Mouse (Mus musculus) adrenal gland, postnatal 14 days (tissue): ENCODE results near the gene Krtap3-3. TPM values are rescaled to one million over a fixed set of nuclear protein-coding genes. Genes with fewer than 3 reads are reported as not detected.

ENCODE experiments used
- total RNA-seq: library from RNA; stranded (reverse); gene quantifications from 2 replicates; pipeline ENCODE4 v1.2.3, GENCODE M21; 2021

Gene Krtap3-3
- total RNA-seq, 1 experiment from 2014 or later: not detected

Other genes with a start within 250 kb of the Krtap3-3 start
- gene Krt25, start 227.9 kb downstream of the Krtap3-3 start, total RNA-seq: not detected in 2 replicates
- not detected in 2 replicates for gene Krt26, start 212.9 kb downstream of the Krtap3-3 start, total RNA-seq
- gene Krt27, start 199.8 kb downstream of the Krtap3-3 start, total RNA-seq: not detected in 2 replicates
- gene Krt28, start 176.0 kb downstream of the Krtap3-3 start, total RNA-seq: not detected in 2 replicates
- 4.3 and 5.6 TPM in 2 replicates for gene Krt10, start 161.5 kb downstream of the Krtap3-3 start, total RNA-seq
- not detected in 2 replicates for gene Krt12, start 128.6 kb downstream of the Krtap3-3 start, total RNA-seq
- 0.30 and 0.96 TPM in 2 replicates for gene Krt20, start 112.7 kb downstream of the Krtap3-3 start, total RNA-seq
- gene Krt23, start 57.7 kb downstream of the Krtap3-3 start, total RNA-seq: 0.30 and 6.4 TPM in 2 replicates
- gene Krt39, start 29.5 kb downstream of the Krtap3-3 start, total RNA-seq: not detected in 2 replicates
- not detected in 2 replicates for gene Krt40, start 7.7 kb downstream of the Krtap3-3 start, total RNA-seq
- gene Krtap3-2, start 6.0 kb upstream of the Krtap3-3 start, total RNA-seq: not detected in 2 replicates
- not detected in 2 replicates for gene Gm11939, start 8.6 kb upstream of the Krtap3-3 start, total RNA-seq
- gene Krtap3-1, start 15.8 kb upstream of the Krtap3-3 start, total RNA-seq: not detected in 2 replicates
- gene Krtap1-5, start 30.2 kb upstream of the Krtap3-3 start, total RNA-seq: not detected in 2 replicates
- not detected in 2 replicates for gene Krtap1-4, start 32.8 kb upstream of the Krtap3-3 start, total RNA-seq
- not detected in 2 replicates for gene Krtap1-3, start 40.5 kb upstream of the Krtap3-3 start, total RNA-seq
- gene Krtap9-3, start 47.2 kb upstream of the Krtap3-3 start, total RNA-seq: not detected in 2 replicates
- gene Gm11938, start 52.4 kb upstream of the Krtap3-3 start, total RNA-seq: not detected in 2 replicates
- not detected in 2 replicates for gene Gm11937, start 59.3 kb upstream of the Krtap3-3 start, total RNA-seq
- gene Krtap2-4, start 64.0 kb upstream of the Krtap3-3 start, total RNA-seq: not detected in 2 replicates
- gene Gm11562, start 69.6 kb upstream of the Krtap3-3 start, total RNA-seq: not detected in 2 replicates
- gene Krtap4-1, start 77.4 kb upstream of the Krtap3-3 start, total RNA-seq: not detected in 2 replicates
- not detected in 2 replicates for gene Krtap4-2, start 84.2 kb upstream of the Krtap3-3 start, total RNA-seq
- not detected in 2 replicates for gene Krtap4-7, start 93.2 kb upstream of the Krtap3-3 start, total RNA-seq
- gene Gm11555, start 99.4 kb upstream of the Krtap3-3 start, total RNA-seq: not detected in 2 replicates
- not detected in 2 replicates for gene Gm11563, start 108.1 kb upstream of the Krtap3-3 start, total RNA-seq
- not detected in 2 replicates for gene Krtap4-6, start 115.1 kb upstream of the Krtap3-3 start, total RNA-seq
- not detected in 2 replicates for gene Gm14190, start 139.9 kb upstream of the Krtap3-3 start, total RNA-seq
- gene Gm14180, start 183.4 kb upstream of the Krtap3-3 start, total RNA-seq: not detected in 2 replicates
- not detected in 2 replicates for gene Gm11595, start 222.0 kb upstream of the Krtap3-3 start, total RNA-seq
- not detected in 2 replicates for gene Krtap4-8, start 229.8 kb upstream of the Krtap3-3 start, total RNA-seq
- gene Krtap4-9, start 234.3 kb upstream of the Krtap3-3 start, total RNA-seq: not detected in 2 replicates
- gene Gm11596, start 242.6 kb upstream of the Krtap3-3 start, total RNA-seq: not detected in 2 replicates
- gene Gm11569, start 248.1 kb upstream of the Krtap3-3 start, total RNA-seq: not detected in 2 replicates